Mouse (Mus musculus) stomach, postnatal 0 days (tissue): Measurements from ENCODE around the gene Sgpl1. TPM values are rescaled to one million over a fixed set of nuclear protein-coding genes. Genes with fewer than 3 reads are reported as not detected.

Source experiments
- ATAC-seq: fragments of 200-750 bp; cut with Nextera tagmentation; 2 replicates; pipeline ENCODE4 v1.8.0; 2017; ENCODE audit not compliant: low FRiP score, low TSS enrichment
- DNase-seq: peaks from one replicate; pipeline ENCODE4 v3.0.0-alpha.2; 2016; ENCODE audit warnings: low spot score
- H3K27ac ChIP-seq: fragments of 300-500 bp; sonication (generic); replicated peaks from 2 replicates; pipeline ENCODE4 v1.5.1; 2014; ENCODE audit warnings: mild to moderate bottlenecking, control low read depth
- H3K27me3 ChIP-seq: fragments of 300-500 bp; sonication (generic); 2 replicates; pipeline ENCODE4 v1.6.1; 2014; ENCODE audit warnings: low read length; ENCODE audit not compliant: control insufficient read depth, insufficient read depth
- H3K36me3 ChIP-seq: fragments of 300-500 bp; sonication (generic); 2 replicates; pipeline ENCODE4 v1.6.1; 2014; ENCODE audit warnings: low read length, mixed read lengths; ENCODE audit not compliant: control insufficient read depth, insufficient read depth
- H3K4me1 ChIP-seq: fragments of 300-500 bp; sonication (generic); replicated peaks from 2 replicates; pipeline ENCODE4 v1.6.1; 2014; ENCODE audit warnings: antibody characterized with exemption; ENCODE audit not compliant: control insufficient read depth, insufficient read depth
- H3K4me2 ChIP-seq: fragments of 300-500 bp; sonication (generic); replicated peaks from 2 replicates; pipeline ENCODE4 v1.6.1; 2014; ENCODE audit warnings: low read depth, mild to moderate bottlenecking, control low read depth, moderate library complexity
- H3K4me3 ChIP-seq: fragments of 300-500 bp; sonication (generic); 2 replicates; pipeline ENCODE4 v1.5.1; 2014; ENCODE audit warnings: low read depth, low read length, control low read depth
- H3K9ac ChIP-seq: fragments of 300-500 bp; sonication (generic); 2 replicates; pipeline ENCODE4 v1.6.1; 2014; ENCODE audit warnings: mild to moderate bottlenecking, low read length, control low read depth, mixed read lengths
- H3K9me3 ChIP-seq: fragments of 300-500 bp; sonication (generic); 2 replicates; pipeline ENCODE4 v1.6.1; 2016; ENCODE audit warnings: low read length; ENCODE audit not compliant: control insufficient read depth
- CTCF ChIP-seq: IDR thresholded peaks from 2 replicates; pipeline ENCODE4 v1.5.1; 2016; ENCODE audit warnings: antibody characterized with exemption, low read depth, mild to moderate bottlenecking, moderate library complexity
- EP300 ChIP-seq: optimal IDR thresholded peaks from 2 replicates; pipeline ENCODE3; 2016; ENCODE audit warnings: antibody characterized with exemption
- WGBS: fragments of 180-500 bp; shearing (Covaris S2); extraction: QIAGEN DNeasy Blood & Tissue Kit; methylation state at CpG from one replicate; pipeline ENCODE4 v1.1.7; 2014; 5-methylcytosine and 5-hydroxymethylcytosine counted together
- microRNA-seq: library from miRNA; unstranded; fragments of <30 nt; microRNA quantifications from one replicate; pipeline ENCODE4, GENCODE M21; 2016
- polyA plus RNA-seq: library from polyadenylated mRNA; unstranded; fragments of >200 nt; fragmentation: Nextera tagmentation; extraction: Ambion mirVana; gene quantifications from 2 replicates; pipeline ENCODE4 v1.2.1, GENCODE M21; 2015

Gene Sgpl1
- polyA plus RNA-seq, 1 experiment from 2014 or later: 25.0 TPM

DNA sequence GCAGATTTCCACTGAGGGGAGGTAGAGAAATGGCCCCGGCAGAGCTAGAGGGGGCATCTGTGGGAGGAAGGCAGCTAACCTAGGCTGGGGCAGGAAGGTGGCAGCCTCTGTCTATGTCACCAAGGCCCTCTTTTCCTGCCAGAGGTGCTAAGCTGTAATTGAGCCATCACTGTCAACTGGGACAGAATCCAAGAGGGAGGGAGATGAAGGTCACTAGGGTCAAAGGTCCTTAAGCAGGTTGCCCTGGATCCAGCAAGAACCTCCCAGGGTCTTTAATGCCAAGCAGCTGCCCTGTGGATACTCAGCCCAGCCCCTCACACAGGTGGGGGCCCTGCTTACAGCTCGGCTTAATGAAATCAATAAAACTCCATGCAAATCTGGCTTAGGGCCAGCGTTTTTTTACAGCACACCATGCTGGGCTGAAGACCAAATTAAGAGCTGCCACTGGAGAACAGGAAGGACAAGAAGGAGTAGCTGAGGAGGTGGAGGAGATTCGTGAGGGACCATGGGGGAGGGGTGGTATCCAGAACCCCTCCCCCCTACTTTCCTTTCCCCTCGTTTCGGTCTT is 87.9 kb downstream of the Sgpl1 start:
- Histone ChIP-seq H3K4me2 (no peak overlapping the region), H3K9ac (no peak overlapping the region), H3K9me3 (no peaks in the 10 kb centered on the region), H3K4me3 (no peak overlapping the region), H3K4me1 (no peaks in the 10 kb centered on the region), H3K27me3 (no peaks in the 10 kb centered on the region), H3K36me3 (no peaks in the 10 kb centered on the region), H3K27ac (no peak overlapping the region)
- no peak for TF ChIP-seq CTCF
- TF ChIP-seq EP300: no peak
- no peak for ATAC-seq
- WGBS: 34% methylated on average over 6 of the region's 6 CpGs
- DNase-seq: no peak

DNA sequence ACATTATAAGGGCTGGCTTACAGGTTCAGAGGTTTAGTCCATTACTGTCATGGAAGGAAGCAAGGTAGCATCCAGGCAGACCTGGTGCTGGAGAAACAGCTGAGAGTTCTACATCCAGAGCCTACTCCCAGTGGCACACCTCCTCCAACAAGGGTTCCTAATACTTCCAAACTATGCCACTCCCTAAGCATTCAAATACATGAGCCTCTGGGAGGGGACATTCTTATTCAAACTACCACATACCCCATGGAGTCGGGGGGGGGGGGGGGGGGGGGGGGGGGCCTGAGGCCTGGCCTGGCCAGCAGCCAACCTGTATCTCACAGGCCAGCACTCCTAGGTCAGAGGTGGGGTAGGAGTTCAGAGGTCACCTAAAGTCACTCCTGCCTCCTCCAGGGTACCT is 88.4 kb downstream of the Sgpl1 start:
- Histone ChIP-seq H3K36me3 (no peaks in the 10 kb centered on the region), H3K4me1 (no peaks in the 10 kb centered on the region), H3K4me2 (no peak overlapping the region), H3K27me3 (no peaks in the 10 kb centered on the region), H3K9ac (no peak overlapping the region), H3K4me3 (no peak overlapping the region), H3K9me3 (no peaks in the 10 kb centered on the region), H3K27ac (no peak overlapping the region)
- DNase-seq: no peak
- WGBS: 0% methylated on average over 1 of the region's 1 CpGs
- ATAC-seq: no peak
- no peak for TF ChIP-seq EP300
- no peak for TF ChIP-seq CTCF

DNA sequence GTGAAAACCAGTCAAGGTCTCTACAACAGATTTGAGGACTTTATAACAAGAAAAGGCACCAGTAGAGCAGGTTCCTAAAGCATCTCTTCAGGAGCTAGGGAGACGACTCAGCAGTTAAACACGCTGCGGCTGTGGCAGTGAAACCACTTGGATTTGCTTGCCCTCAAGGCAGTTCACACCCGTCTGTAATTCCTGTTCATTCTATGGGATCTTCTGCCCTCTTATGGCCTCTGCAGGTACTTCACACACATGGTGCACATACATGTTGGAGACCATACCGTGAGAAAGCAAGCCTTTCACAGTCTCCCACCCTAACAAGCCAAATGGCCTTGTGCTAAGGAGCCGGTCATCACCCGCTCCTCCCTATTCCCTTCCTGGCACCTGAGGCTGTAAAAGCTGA is 90.8 kb downstream of the Sgpl1 start:
- Histone ChIP-seq H3K4me2 (no peak overlapping the region), H3K9ac (no peak overlapping the region), H3K36me3 (no peaks in the 10 kb centered on the region), H3K9me3 (no peaks in the 10 kb centered on the region), H3K27me3 (no peaks in the 10 kb centered on the region), H3K27ac (no peak overlapping the region), H3K4me1 (no peaks in the 10 kb centered on the region), H3K4me3 (no peak overlapping the region)
- WGBS: 93% methylated on average over 7 of the region's 7 CpGs
- TF ChIP-seq CTCF: no peak
- TF ChIP-seq EP300: no peak
- no peak for ATAC-seq
- DNase-seq: no peak

DNA sequence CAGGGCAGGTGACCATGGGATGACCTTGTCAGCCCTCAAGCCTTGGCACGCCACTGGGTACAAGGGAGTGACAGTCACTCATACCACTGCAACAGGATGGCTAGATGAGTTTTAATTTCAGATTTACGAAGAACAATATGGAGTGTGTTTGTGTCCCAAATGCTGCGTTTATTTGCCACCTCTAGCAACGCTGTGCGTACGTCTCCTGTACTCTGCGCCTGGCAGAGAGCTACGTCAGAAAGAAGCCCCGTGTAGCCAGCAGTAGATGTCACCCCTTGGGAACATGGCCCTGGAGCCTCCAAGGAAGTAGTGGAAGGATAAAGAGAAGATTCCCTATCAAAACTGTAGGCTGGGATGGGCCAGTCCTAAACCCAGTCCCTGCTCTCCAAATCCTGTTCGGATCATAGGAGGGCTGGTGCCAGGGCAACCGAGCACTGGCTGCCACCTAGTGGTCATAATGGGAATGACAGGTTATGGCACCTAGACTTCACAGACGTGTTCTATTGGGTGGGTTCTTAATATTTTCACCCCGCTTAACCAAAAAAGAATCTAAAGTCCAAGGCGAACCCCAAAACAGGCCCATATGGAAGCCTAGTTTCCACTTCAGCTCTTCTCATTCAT is 95.4 kb downstream of the Sgpl1 start:
- Histone ChIP-seq H3K4me3 (no peak overlapping the region), H3K27me3 (no peaks in the 10 kb centered on the region), H3K36me3 (no peaks in the 10 kb centered on the region), H3K4me2 (no peak overlapping the region), H3K9ac (no peak overlapping the region), H3K9me3 (no peaks in the 10 kb centered on the region), H3K27ac (no peak overlapping the region), H3K4me1 (no peaks in the 10 kb centered on the region)
- ATAC-seq: peak; percentile 65; the same call in 1 of the 2 replicates
- 59% methylated on average over 14 of the region's 14 CpGs for WGBS
- DNase-seq: peak; percentile 64
- peak; percentile 95 for TF ChIP-seq CTCF
- no peak for TF ChIP-seq EP300

Small RNAs within 50 kb of the gene (microRNA-seq; reads per million reads assigned to microRNA genes)
- gene Gm44308: not detected

Other genes starting within 250 kb of the Sgpl1 start
- 95.2 and 96.2 TPM in 2 replicates for gene Pcbd1, start 58.4 kb downstream of the Sgpl1 start, polyA plus RNA-seq
- 0.29 and 0.30 TPM in 2 replicates for gene Tbata, start 24.3 kb upstream of the Sgpl1 start, polyA plus RNA-seq
- 1.1 TPM in 2 replicates for gene Adamts14, start 125.7 kb upstream of the Sgpl1 start, polyA plus RNA-seq
- gene Prf1, start 150.1 kb upstream of the Sgpl1 start, polyA plus RNA-seq: 0.05 TPM in 1 of 2 replicates, not detected in the other
- 5.6 and 5.7 TPM in 2 replicates for gene Pald1, start 235.8 kb upstream of the Sgpl1 start, polyA plus RNA-seq